Mouse (Mus musculus): ENCODE results near the gene Snd1.

DNA sequence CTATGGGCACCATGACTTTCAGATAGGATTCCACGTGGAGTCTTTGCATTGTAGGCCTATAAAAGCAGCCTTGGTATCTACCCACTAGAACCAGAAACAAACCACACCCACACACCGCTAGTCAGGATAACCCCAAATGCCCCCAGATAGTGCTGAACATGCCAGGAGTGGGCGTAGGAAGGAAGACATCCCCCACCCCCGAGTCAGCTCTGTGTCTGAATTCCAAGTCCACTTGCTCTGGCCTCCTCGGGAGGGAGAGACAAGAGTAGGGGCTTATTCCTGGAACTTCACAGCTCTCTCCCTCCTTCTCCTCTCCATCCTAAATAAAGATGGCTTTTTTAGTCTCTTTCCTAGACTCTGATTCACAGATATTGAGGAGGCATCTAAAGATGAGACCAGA lies 494.7 kb downstream of the Snd1 start:
- TF ChIP-seq EP300 (IDR thresholded peaks at IDR 0.05; ENCODE audit: low read depth), result no peak
- no peak for TF ChIP-seq CTCF (IDR thresholded peaks at IDR 0.05; ENCODE audit: low read depth)

Data from liver, embryonic 14.5 days (tissue).